Mouse (Mus musculus) erythroblast, embryonic 14.5 days (primary cell): ENCODE data around the gene Ttll9. TPM values are rescaled to one million over a fixed set of nuclear protein-coding genes. Genes with fewer than 3 reads are reported as not detected.

Experiments
- H3K27me3 ChIP-seq: 2 replicates; pipeline ENCODE4 v1.6.1; 2012; ENCODE audit warnings: inconsistent platforms; ENCODE audit not compliant: control insufficient read depth
- H3K36me3 ChIP-seq: 2 replicates; pipeline ENCODE4 v1.6.1; 2012; ENCODE audit warnings: mild to moderate bottlenecking, inconsistent platforms; ENCODE audit not compliant: control insufficient read depth
- H3K4me1 ChIP-seq: 2 replicates; pipeline ENCODE4 v1.6.1; 2012; ENCODE audit warnings: inconsistent platforms; ENCODE audit not compliant: control insufficient read depth
- H3K4me3 ChIP-seq: replicated peaks from 2 replicates; pipeline ENCODE3; 2012; ENCODE audit warnings: moderate library complexity, mild to moderate bottlenecking, inconsistent platforms
- H3K9me3 ChIP-seq: 2 replicates; pipeline ENCODE4 v1.6.1; 2012; ENCODE audit warnings: low read length, inconsistent platforms, mixed read lengths; ENCODE audit not compliant: control insufficient read depth
- GATA1 ChIP-seq: IDR thresholded peaks from 2 replicates; pipeline ENCODE4 v1.6.1; 2012; ENCODE audit warnings: low read length, inconsistent platforms, mixed read lengths
- TAL1 ChIP-seq: IDR thresholded peaks from 3 replicates; pipeline ENCODE4 v1.6.1; 2012; ENCODE audit warnings: low read length, inconsistent platforms, mixed read lengths
- polyA plus RNA-seq: library from polyadenylated mRNA; stranded (reverse); fragments of >175 nt; gene quantifications from 2 replicates; pipeline ENCODE4 v1.2.3, GENCODE M21; 2012

Gene Ttll9
- polyA plus RNA-seq, 1 experiment: not detected

GRCm38 (mm10) chr2:152950358-152951064 lies 11.8 kb upstream of the Ttll9 start:
- no peak for TF ChIP-seq GATA1
- TF ChIP-seq TAL1: no peak
- H3K27me3 ChIP-seq: peaks cover 72% of the 10 kb centered on the region
- H3K4me1 ChIP-seq: no peaks in the 10 kb centered on the region
- H3K9me3 ChIP-seq: no peaks in the 10 kb centered on the region
- no peak overlapping the region for H3K4me3 ChIP-seq
- no peaks in the 10 kb centered on the region for H3K36me3 ChIP-seq

GRCm38 (mm10) chr2:152951065-152951849 lies 11.0 kb upstream of the Ttll9 start, which contains the start of gene Dusp15:
Dusp15 (minus strand) TSS chr2:152951698.
- H3K9me3 ChIP-seq: no peaks in the 10 kb centered on the region
- H3K4me1 ChIP-seq: no peaks in the 10 kb centered on the region
- no peak within 1 kb of the TSS for H3K4me3 ChIP-seq
- H3K27me3 ChIP-seq: peaks cover 64% of the 10 kb centered on the region
- H3K36me3 ChIP-seq: no peaks in the 10 kb centered on the region
- TF ChIP-seq TAL1: no peak
- no peak for TF ChIP-seq GATA1

GRCm38 (mm10) chr2:152951850-152952720 lies 10.2 kb upstream of the Ttll9 start:
- no peaks in the 10 kb centered on the region for H3K9me3 ChIP-seq
- no peaks in the 10 kb centered on the region for H3K4me1 ChIP-seq
- H3K36me3 ChIP-seq: no peaks in the 10 kb centered on the region
- TF ChIP-seq TAL1 (no peak), GATA1 (no peak)
- no peak overlapping the region for H3K4me3 ChIP-seq
- peaks cover 64% of the 10 kb centered on the region for H3K27me3 ChIP-seq

- TF ChIP-seq GATA1 (no peak), TAL1 (no peak)
- no peaks in the 10 kb centered on the region for H3K36me3 ChIP-seq
- no peak overlapping the region for H3K4me3 ChIP-seq
- H3K4me1 ChIP-seq: peaks cover 2% of the 10 kb centered on the region; the same call in 1 of the 2 replicates
- H3K9me3 ChIP-seq: no peaks in the 10 kb centered on the region
- peaks cover 38% of the 10 kb centered on the region for H3K27me3 ChIP-seq
Measured at GRCm38 (mm10) chr2:152958116-152958515, 4.2 kb upstream of the Ttll9 start.

GRCm38 (mm10) chr2:152965555-152965954 lies 3.3 kb downstream of the Ttll9 start:
- no peaks in the 10 kb centered on the region for H3K36me3 ChIP-seq
- H3K9me3 ChIP-seq: no peaks in the 10 kb centered on the region
- H3K27me3 ChIP-seq: peaks cover 26% of the 10 kb centered on the region
- no peak overlapping the region for H3K4me3 ChIP-seq
- H3K4me1 ChIP-seq: peaks cover 2% of the 10 kb centered on the region; the same call in 1 of the 2 replicates
- TF ChIP-seq TAL1 (no peak), GATA1 (no peak)

GRCm38 (mm10) chr2:152976991-152977390 lies 14.7 kb downstream of the Ttll9 start:
- H3K27me3 ChIP-seq: no peaks in the 10 kb centered on the region
- no peaks in the 10 kb centered on the region for H3K4me1 ChIP-seq
- H3K9me3 ChIP-seq: no peaks in the 10 kb centered on the region
- H3K36me3 ChIP-seq: no peaks in the 10 kb centered on the region
- no peak for TF ChIP-seq GATA1
- no peak for TF ChIP-seq TAL1
- H3K4me3 ChIP-seq: no peak overlapping the region

GRCm38 (mm10) chr2:152985582-152985981 lies 23.3 kb downstream of the Ttll9 start:
- Histone ChIP-seq H3K4me3 (no peak overlapping the region), H3K36me3 (no peaks in the 10 kb centered on the region), H3K9me3 (no peaks in the 10 kb centered on the region), H3K27me3 (no peaks in the 10 kb centered on the region), H3K4me1 (no peaks in the 10 kb centered on the region)
- TF ChIP-seq TAL1: no peak
- no peak for TF ChIP-seq GATA1

GRCm38 (mm10) chr2:152991529-152991928 lies 29.2 kb downstream of the Ttll9 start:
- TF ChIP-seq TAL1: no peak
- no peak for TF ChIP-seq GATA1
- H3K27me3 ChIP-seq: no peaks in the 10 kb centered on the region

More at GRCm38 (mm10) chr2:152991529-152991928, 29.2 kb downstream of the Ttll9 start:
- H3K9me3 ChIP-seq: no peaks in the 10 kb centered on the region
- no peaks in the 10 kb centered on the region for H3K36me3 ChIP-seq
- H3K4me1 ChIP-seq: no peaks in the 10 kb centered on the region
- H3K4me3 ChIP-seq: no peak overlapping the region
